Mouse (Mus musculus) ES-E14 (cell line): Measurements from ENCODE around the gene Zfp948.

Experiments
- CHD2 ChIP-seq: IDR thresholded peaks from 2 replicates; pipeline ENCODE4 v1.6.1; 2014; ENCODE audit warnings: mild to moderate bottlenecking, low read depth, low read length, inconsistent platforms
- HCFC1 ChIP-seq: IDR thresholded peaks from 2 replicates; pipeline ENCODE4 v1.6.1; 2012; ENCODE audit warnings: low read length, inconsistent platforms, borderline replicate concordance; ENCODE audit not compliant: insufficient read depth
- ZC3H11A ChIP-seq: IDR thresholded peaks from 2 replicates; pipeline ENCODE4 v1.6.1; 2012; ENCODE audit warnings: low read depth, mild to moderate bottlenecking, inconsistent platforms, low read length, borderline replicate concordance

GRCm38 (mm10) chr17:21566220-21566619 is 588 bp upstream of the Zfp948 start:
- TF ChIP-seq HCFC1 (no peak), CHD2 (no peak), ZC3H11A (no peak)
